Mouse (Mus musculus): ENCODE measurements around the gene Grifin.

Grifin gene

DNA sequence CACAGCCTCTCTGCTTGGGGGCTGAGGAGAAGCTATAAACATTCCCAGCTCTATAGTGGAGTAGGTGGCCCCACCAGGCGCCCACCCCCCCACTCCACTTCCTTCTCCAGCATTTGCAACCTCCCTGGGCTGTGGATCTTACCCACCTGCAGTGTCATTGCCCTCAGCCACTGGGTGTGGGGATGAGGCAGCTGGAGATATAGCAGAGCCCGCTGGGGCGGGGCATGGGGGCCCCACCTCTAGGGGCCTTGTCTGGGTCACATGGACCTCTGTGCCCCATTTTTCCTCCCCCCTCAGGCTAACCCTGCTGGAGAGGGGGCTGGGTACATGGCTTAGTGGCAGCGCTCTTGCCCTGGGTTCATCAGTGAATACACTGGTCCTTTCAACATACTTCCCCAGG lies at the start of gene Grifin:
Gene Grifin (minus strand): TSS at position 176 of the 400 bp plus-strand sequence.
- in situ Hi-C loops (cut with MboI, MseI) = loop anchor here (5.0 to 10.0 kb wide), 2 partner anchors 47 to 510 kb away; no protein-coding TSS in a partner anchor

DNA sequence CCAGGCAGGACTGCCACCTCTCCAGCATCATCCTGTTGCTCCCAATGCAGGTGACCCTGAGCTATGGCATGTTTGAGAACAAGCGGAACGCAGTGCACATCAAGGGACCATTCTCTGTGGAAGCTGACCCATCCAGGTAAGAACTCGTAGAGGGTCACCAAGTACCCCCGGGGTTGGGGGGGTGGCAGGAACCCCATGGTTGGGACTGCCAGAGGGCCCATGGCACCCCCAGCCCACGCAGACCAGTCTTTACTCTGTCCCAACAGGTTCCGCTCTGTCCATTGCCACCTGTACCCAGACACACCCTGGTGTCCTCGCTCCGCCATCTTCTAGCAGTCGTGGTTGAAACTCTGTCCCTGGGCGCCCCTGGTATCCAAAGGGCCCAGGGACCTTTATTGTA lies 49.3 kb upstream of the Grifin start:
- in situ Hi-C loops (cut with MboI, MseI) = loop anchor here (5.0 kb wide), 2 partner anchors 47 to 1828 kb away; partner anchors contain the start of gene Grifin

DNA sequence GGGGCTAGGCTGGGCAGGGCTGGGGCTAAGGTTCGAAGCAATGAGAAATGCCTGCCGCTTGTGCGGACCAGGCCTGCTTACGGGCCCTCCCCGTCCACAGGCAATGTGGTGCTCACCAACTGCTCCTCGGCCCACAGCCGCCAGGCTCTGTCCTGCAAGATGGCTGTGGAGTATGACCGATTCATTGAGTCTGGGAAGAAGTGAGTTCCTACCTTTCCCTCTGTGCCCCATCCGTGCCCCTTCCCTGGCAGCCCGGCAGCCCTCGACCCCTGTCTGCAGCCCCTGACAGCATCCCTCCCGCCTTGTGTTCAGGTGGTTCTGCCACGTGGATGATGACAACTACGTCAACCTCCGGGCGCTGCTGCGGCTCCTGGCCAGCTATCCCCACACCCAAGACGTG lies 47.3 kb upstream of the Grifin start:
- in situ Hi-C loops (cut with MboI, MseI) = loop anchor here (5.0 kb wide), 2 partner anchors 45 to 1830 kb away; partner anchors contain the start of gene Grifin

DNA sequence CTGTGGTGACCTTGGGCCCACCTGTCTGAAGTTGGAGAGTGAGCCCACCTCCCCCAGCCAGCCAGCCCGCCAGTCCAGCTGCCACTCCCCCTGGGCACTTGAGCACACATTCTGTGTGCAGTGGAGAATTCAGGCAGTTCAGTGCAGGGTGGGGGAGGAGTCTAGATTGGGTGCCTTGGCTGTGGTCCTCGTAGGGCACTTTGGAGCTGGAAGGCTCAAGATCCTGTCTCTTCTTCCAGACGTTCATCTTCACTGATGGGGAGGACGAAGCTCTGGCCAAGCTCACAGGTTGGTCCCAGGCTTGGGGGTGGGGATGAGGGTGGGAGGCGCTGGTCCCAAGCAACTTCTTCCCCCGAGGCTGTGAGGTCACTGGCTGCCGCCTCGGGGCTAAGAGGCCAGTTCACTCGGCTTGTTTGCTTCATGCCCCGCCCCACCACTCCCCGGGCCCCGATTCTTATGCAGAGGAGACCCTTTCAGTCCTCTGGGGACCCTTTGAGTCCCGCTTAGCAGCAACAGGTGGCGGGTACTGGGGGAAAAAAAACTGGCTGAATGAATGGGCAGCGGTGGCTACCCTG lies 46.8 kb upstream of the Grifin start:
- in situ Hi-C loops (cut with MboI, MseI) = loop anchor here (5.0 kb wide), 2 partner anchors 44 to 1831 kb away; partner anchors contain the start of gene Grifin

DNA sequence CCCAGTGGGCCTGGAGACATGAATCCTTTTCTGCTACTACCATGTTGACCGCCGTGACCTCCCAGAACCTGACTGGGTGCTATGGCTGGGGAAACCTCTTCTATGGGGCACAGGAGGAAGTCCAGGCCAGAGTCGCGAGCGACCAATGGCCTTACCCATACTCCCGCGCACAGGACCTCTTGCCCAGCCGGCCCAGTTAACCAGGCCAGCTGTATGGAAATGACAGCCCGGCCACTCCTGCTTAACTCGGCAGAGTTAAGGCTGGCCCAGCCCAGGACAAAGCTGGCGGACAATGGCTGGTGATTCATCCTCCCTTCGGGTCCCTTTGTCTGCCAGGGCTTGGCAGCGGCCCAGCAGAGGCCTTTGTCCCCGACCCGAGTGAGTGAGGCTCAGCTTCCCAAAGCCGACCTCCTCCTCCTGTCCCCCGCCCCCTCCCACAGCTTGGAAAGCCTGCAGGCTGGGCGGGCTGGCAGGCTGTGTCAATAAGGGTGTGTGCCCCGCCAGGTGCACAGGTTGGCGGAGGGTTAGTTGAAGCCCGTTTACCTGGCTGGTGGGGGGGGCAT lies 46.2 kb upstream of the Grifin start:
- in situ Hi-C loops (cut with MboI, MseI) = loop anchor here (5.0 kb wide), 2 partner anchors 44 to 1831 kb away; partner anchors contain the start of gene Grifin

DNA sequence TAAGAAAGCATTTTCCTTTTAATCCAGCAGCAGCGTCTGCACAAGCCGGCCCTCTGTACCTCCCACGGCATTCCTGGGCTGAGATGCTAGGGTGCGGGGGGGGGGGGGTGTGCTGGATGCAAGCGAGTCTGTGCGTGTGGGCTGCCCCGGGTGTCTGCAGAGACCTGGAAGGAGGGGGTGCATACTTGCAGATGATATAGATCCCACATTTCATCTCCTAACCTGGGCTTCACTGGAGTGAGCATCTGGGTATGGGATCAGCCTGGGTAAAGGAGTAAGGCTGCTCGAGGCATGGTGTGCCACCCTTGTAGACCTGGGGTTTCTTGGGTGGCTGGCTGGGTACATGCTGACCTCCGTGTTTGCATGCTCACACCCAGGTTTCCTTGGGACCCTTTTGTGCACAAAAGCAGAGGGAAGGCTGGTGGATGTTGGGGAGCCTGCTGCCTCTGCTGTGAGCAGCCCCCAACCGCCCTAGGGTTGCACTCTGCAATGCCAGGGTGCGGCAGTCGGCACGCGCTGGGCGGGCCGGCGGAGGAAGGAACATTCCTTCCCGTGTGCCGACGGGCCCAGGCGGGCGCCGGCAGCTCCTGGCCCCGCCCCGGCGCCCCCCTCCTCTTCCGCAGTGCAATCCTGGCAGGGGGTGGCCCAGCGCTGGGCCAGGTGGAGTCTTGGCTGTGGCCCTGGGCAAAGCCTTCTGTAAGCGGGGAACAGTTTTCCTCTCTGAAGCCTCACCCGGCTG lies 45.6 kb upstream of the Grifin start:
- in situ Hi-C loops (cut with MboI, MseI) = loop anchor here (5.0 kb wide), 2 partner anchors 43 to 1832 kb away; partner anchors contain the start of gene Grifin

DNA sequence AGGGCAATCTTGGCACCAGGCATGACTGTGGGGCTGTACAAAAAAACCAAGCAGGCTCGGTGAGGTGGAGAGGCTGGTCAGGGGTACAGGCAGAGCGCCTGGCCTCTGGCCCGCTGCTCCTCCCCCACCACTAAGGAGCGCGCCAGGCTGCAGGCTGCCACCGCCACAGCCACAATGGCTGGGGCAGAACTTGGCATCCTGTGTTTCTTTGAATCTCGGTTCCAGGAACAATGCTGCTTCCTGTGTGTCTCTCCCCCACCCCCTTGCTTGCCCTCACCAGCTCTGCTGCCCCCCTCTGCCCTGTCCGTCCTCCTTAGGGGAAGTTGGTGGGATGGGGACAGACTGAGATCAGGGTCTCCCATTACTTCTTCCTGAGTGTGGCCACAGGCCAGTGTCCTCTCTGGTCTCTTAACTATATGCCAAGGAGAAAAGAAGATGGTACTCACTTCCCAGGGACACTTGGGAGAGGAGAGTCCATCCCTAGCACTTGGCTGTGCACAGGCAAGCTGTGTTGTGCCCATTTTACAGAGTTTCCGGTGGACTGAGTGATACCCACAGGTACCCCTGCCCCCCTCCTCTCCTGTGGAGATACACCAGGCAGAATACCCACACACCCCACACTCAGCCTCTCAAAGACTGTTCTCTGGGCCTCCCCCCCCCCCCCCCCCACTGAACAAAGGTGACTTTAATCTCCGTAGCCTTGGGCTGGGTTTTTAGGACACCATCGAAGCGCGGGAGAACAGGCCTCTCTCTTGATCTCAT lies 44.8 kb upstream of the Grifin start:
- in situ Hi-C loops (cut with MboI, MseI) = loop anchor here (5.0 kb wide), 3 partner anchors 42 to 1833 kb away; partner anchors contain the start of gene Grifin

DNA sequence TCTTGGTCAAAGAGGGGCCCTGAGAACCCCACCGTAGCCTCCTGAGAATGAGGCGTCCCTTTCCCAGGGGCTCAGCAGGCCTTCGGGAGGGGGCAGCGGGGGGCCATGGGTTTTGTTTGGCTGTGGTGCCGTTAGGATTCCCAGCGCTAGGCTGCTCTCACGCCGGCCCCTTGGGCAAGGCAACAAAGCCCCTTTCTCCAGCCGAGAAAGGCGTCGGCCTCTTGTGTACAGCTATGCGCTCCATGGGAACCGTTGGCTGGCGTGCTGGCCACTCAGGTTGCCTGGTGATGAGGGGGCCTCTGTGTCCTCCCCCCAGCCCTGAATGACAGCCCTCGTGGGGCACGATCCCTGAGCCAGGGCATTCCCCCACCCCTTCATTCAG lies 43.8 kb upstream of the Grifin start:
- in situ Hi-C loops (cut with MboI, MseI) = loop anchor here (5.0 kb wide), 1 partner anchor 106 kb away; no protein-coding TSS in a partner anchor

DNA sequence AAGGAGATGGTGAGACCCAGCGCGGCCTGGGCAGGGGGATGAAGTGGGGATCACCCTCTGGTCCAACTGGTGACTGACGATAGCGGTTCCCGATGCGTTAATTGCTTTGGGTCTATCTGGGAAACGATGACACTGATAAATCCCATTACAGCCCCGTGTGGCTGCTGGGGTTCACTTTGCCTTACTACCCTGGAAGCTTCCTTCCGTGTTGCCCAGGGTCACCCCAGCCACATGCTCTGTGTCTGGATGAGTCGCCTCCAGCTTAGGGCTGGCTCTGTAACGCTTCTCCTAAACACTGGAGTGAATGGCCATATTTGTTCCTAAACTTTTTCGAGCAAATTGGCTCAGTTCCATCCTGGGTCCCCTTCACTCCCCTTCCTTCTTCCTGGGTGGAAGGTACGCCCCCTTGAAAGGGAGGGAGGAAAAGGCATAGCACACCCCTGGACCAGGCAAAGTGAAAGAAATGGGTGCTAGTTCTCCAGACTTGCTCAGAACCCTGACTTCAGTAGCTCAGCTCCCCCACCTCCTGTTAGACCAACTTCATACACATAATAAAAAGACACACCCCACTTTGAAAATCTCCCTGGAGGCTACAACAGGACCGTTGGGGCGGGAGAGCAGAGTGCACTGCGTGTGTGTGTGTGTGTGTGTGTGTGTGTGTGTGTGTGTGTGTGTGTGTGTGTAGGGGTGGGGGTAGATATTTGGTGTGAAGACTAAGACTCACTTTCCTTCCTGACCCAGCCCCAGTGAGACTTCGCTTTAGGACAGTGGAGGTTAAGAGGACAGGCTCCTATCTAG lies 43.2 kb upstream of the Grifin start:
- in situ Hi-C loops (cut with MboI, MseI) = loop anchor here (5.0 kb wide), 1 partner anchor 106 kb away; no protein-coding TSS in a partner anchor

DNA sequence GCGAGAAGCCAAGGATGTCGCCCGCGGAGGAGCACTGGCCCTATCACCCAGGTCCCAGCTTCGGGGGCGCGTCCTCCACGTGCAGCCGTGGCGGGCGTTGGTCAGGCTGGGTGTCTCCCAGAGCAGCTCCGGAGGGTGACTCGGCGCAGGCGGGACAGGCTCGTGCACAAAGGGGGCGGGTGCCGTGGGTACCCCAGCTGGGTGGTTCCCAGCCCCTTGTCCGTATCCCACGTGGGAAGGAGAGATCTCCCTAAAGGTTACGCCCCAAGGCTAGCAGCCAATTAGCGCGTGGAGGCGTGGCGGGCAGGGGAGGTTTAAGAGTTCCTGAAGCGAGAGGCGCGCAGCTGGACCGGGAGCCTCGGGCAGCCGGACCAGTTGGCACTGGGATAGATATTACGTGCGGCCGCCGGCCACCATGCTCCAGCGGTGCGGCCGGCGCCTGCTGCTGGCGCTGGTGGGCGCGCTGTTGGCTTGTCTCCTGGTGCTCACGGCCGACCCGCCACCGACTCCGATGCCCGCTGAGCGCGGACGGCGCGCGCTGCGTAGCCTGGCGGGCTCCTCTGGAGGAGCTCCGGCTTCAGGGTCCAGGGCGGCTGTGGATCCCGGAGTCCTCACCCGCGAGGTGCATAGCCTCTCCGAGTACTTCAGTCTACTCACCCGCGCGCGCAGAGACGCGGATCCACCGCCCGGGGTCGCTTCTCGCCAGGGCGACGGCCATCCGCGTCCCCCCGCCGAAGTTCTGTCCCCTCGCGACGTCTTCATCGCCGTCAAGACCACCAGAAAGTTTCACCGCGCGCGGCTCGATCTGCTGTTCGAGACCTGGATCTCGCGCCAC lies 42.3 kb upstream of the Grifin start, which contains the start of gene Lfng:
Gene Lfng (plus strand): TSS at position 320 of the 835 bp plus-strand sequence.
- in situ Hi-C loops (cut with MboI, MseI) = loop anchor here (5.0 kb wide), 1 partner anchor 105 kb away; no protein-coding TSS in a partner anchor

DNA sequence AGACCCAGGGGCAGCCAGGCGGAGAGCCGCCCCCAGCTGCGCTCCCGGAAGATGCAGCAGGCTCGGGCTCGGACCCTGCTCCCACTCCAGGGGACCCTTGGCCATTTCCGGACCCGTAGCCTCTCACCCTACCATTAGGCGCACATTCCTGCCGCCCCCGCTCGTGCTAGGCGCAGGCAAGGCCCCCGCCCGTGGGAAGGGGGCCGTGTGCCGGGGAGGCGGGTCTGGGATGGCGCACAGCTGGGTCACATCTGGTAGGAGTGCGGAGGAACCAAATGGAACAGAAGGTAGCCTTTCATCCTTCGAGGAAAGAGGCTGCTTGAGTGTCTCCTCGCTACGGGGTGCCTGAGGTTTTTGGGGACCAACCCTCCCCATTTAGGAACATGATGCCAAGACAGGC lies 41.5 kb upstream of the Grifin start:
- in situ Hi-C loops (cut with MboI, MseI) = loop anchor here (5.0 kb wide), 1 partner anchor 104 kb away; no protein-coding TSS in a partner anchor

DNA sequence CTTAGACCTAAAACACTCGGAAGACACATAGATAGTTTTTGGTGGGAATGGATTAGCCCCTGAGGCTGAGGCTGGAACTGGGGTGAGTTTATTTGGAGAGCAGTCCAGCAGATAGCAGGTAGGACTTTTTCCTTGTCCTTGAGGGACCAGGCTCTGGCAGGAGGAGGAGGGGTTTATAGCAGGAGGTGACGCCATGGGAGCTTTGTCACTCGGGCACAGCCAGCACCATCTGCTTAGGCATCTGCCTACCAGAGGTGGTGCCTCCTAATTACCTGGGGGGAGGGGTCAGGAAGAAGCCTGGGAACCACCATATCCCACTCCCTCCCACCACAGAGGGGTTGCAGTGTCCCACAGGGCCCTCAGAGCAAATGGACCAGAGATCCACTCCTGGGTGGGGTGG lies 40.4 kb upstream of the Grifin start:
- in situ Hi-C loops (cut with MboI, MseI) = loop anchor here (5.0 kb wide), 1 partner anchor 103 kb away; no protein-coding TSS in a partner anchor

DNA sequence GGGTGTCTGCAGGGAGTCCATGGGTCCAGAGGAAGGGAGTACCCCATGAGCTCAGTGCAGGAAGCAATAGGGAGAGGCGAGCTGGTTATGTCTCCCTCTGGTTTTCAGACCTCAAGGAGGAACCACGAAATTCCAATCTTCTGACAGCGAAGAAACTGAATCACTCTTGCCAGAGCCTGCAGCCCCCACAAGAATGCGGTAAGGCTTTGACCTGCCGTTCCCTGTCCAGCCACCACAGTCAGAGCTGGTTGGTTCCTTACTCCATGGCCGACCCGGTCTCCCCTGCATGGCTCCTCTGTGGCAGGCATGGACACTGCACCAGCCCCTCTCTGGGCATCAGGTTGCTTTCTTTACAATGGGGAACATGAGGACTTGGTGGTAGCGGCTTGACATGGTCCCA lies 39.5 kb upstream of the Grifin start:
- in situ Hi-C loops (cut with MboI, MseI) = no loop called here

DNA sequence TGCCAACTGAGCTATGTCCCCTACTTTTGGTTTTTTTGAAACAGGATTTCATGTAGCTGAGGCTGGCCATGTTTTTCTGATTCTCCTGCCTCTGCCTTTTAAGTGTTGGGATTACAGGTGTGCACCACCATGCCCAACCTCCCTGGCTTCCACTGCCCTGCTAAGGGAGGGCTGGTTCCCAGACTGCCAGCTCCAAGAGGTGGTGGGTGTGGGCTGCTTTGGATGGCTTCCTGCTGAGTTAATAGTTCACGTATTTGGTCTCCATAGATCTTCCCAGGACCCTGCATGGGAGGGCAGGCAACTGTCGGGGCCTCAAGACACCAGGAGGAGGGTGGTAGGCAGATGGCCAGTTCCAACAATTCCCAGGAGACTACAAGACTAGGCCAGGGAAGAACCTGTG lies 37.7 kb upstream of the Grifin start:
- in situ Hi-C loops (cut with MboI, MseI) = no loop called here

DNA sequence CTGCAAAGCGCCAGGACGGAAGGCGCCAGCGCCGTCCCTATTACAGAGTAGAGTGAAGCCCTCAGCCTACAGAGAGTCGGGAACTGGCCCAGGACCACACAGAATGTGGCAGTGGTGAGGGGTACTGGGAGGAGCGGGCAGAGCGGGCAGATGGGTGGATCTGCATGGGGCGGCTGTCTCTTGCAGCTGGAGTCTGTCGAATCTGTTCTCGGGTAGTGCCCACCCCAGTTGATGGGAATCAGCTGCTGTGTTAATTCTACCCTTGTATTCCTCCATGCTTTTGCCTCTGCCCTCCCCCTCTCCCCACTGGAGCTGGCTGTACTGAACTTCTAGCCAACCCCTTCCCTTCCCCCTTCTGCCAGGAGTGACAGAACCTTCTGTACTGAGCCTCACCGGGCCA lies 36.8 kb upstream of the Grifin start:
- in situ Hi-C loops (cut with MboI, MseI) = no loop called here

DNA sequence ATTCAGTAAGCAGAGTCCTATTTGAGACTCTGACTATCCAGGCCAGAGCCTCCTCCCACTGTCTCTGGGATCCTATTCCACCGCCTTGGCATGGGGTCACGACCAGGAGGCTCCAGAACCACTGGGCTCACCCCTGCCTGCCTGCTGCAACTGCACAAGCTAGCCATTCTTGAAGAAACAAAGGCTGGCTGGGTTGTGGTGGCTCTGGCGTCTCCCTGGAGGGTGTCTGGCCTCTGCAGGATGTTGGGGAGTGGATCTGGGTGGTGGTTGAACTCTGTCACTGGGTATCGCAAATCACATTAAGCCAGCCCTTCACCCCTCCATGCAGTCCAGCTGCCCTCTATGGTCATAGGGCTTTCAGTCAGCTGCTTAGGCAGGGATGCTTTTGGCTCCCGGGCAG lies 35.1 kb upstream of the Grifin start:
- in situ Hi-C loops (cut with MboI, MseI) = no loop called here

DNA sequence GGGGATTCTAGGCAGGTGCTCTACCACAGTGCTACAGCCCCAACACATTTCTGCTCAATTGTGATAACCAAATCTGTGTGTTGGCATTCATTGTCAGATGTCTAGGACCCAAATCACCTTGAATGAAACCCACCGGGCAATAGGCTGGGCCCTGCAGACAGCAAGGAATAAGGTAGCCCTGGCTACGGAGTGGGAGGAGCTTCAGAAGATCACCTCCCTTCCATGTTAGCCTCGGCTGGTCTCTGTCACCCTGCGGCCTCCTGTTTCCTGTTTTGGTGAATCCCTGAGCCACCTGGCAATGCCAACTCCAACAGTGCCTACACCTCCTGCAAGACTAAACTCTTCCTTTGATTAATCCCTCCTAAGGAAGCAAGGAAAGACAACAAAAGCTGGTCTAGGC lies 32.9 kb upstream of the Grifin start:
- in situ Hi-C loops (cut with MboI, MseI) = no loop called here

DNA sequence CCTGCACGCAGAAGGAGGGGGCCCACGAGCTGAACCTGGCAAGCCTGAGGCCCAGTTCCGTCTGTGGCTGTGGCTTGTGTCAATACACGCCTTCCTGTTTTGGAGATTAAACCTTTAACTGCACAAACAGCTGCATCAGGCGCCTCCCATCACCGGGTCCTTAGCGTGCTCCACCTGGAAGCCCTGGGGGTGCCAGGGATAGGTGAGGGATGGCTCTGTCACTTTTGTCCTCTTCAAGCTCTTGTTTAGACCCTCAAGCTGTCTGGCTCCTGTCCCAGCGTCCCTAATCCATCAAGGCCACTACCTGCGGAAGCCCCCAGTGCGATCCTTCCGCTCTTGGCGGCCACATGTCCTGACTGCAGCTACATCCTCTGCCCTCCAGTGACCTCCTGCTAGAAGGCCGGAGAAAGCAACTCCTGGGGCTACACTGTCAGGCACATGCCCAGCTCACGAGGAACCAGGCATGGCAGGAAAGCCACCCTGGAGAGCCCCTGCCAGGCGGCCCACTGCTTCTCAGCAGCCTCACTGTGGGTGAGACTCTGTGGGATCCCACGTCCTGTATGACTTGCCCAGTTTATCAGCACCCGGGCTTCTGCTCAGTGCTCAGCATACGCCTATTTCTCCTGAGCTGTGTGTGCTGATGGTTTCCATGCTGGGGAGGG lies 32.2 kb upstream of the Grifin start:
- in situ Hi-C loops (cut with MboI, MseI) = no loop called here

DNA sequence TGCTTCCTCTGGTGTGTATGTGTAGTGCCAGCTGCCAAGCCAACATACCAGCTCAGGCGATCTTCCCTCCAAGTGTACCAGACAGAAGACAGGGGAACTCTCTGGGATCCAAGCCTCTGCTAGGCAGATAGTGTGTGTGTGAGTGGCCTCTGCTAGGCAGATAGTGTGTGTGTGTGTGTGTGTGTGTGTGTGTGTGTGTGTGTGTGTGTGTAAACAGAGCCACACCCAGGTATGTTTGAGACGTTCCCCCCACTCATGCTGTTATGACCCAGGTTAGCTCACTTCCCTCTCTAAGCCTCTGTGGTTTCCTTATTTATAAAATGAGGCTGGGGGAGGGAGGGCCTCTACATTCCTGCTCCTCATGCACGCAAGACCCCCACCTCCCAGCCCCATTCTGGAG lies 31.6 kb upstream of the Grifin start:
- in situ Hi-C loops (cut with MboI, MseI) = no loop called here
